Mouse (Mus musculus) left cerebral cortex, postnatal 36 days (tissue): ENCODE measurements around the gene Plcd1. TPM values are rescaled to one million over a fixed set of nuclear protein-coding genes. Genes with fewer than 3 reads are reported as not detected.

Experiments
- DNase-seq, 2 experiments: peaks; one replicate each; pipeline ENCODE4 v3.0.0; 2021 to 2022; ENCODE audit warnings: low spot score in 2 of 2, mixed read lengths in 1 of 2
- intact Hi-C: fragments of 180-260 bp; cut with DNase I; formaldehyde crosslinking; loops from one replicate; pipeline ENCODE4 v1.15.1; 2025
- total RNA-seq, 2 experiments: library from RNA; stranded (reverse); gene quantifications; 2 replicates each; pipeline ENCODE4 v1.2.3; 2021

Gene Plcd1
- total RNA-seq, 2 experiments from 2014 or later = 12.6 to 14.9 TPM

- intact Hi-C loops = no loop called here
- peak; percentile 56 to 73 for DNase-seq
Measured at GRCm38 (mm10) chr9:119092473-119093418, 556 bp downstream of the Plcd1 start.

GRCm38 (mm10) chr9:119091581-119092310 is 1.6 kb downstream of the Plcd1 start:
- no peak for DNase-seq
- intact Hi-C loops = no loop called here

GRCm38 (mm10) chr9:119090462-119090861 is 2.8 kb downstream of the Plcd1 start:
- intact Hi-C loops = no loop called here
- no peak for DNase-seq

GRCm38 (mm10) chr9:119089437-119089836 is 3.9 kb downstream of the Plcd1 start:
- intact Hi-C loops = no loop called here
- no peak for DNase-seq

GRCm38 (mm10) chr9:119088148-119088801 is 5.0 kb downstream of the Plcd1 start:
- intact Hi-C loops = no loop called here

GRCm38 (mm10) chr9:119087309-119087708 is 6.0 kb downstream of the Plcd1 start:
- intact Hi-C loops = no loop called here

More at GRCm38 (mm10) chr9:119088148-119088801, 5.0 kb downstream of the Plcd1 start:
- DNase-seq = peak; percentile 76

GRCm38 (mm10) chr9:119086451-119086850 is 6.9 kb downstream of the Plcd1 start:
- intact Hi-C loops = no loop called here
- DNase-seq = no peak

More at GRCm38 (mm10) chr9:119087309-119087708, 6.0 kb downstream of the Plcd1 start:
- no peak for DNase-seq

- intact Hi-C loops = no loop called here
- no peak for DNase-seq
Measured at GRCm38 (mm10) chr9:119083966-119084365, 9.3 kb downstream of the Plcd1 start.

- no peak for DNase-seq
- intact Hi-C loops = no loop called here
Measured at GRCm38 (mm10) chr9:119082656-119083430, 10.5 kb downstream of the Plcd1 start.

GRCm38 (mm10) chr9:119082039-119082438 is 11.3 kb downstream of the Plcd1 start:
- intact Hi-C loops = no loop called here
- DNase-seq = no peak

- no peak for DNase-seq
- intact Hi-C loops = no loop called here
Measured at GRCm38 (mm10) chr9:119080040-119080675, 13.1 kb downstream of the Plcd1 start.

GRCm38 (mm10) chr9:119075685-119076084 is 17.6 kb downstream of the Plcd1 start:
- intact Hi-C loops = no loop called here
- DNase-seq = no peak

- intact Hi-C loops = no loop called here
- DNase-seq = no peak
Measured at GRCm38 (mm10) chr9:119073184-119073895, 20.0 kb downstream of the Plcd1 start.

- no peak for DNase-seq
- intact Hi-C loops = no loop called here
Measured at GRCm38 (mm10) chr9:119071786-119072185, 21.5 kb downstream of the Plcd1 start.

GRCm38 (mm10) chr9:119070173-119070825 is 23.0 kb downstream of the Plcd1 start:
- DNase-seq = no peak
- intact Hi-C loops = no loop called here

- no peak for DNase-seq
- intact Hi-C loops = loop anchor here (10.0 kb wide), 1 partner anchor 473 kb away; no protein-coding TSS in a partner anchor
Measured at GRCm38 (mm10) chr9:119068266-119068665, 25.0 kb downstream of the Plcd1 start.

- peak; percentile 77 to 81 for DNase-seq
- intact Hi-C loops = loop anchor here (1.0 to 10.0 kb wide), 2 partner anchors 147 to 473 kb away; no protein-coding TSS in a partner anchor
Measured at GRCm38 (mm10) chr9:119067601-119068000, 25.7 kb downstream of the Plcd1 start.
